Mouse (Mus musculus): ENCODE data around the gene Pias3.
A peak's percentile ranks its signal among the peaks of the same experiment; 100 is the strongest.
"Not testable (repeated sequence)": the region's sequence is repeated elsewhere in the genome, so short reads cannot be mapped to it uniquely, and the experiment has no call there.

Gene Pias3

GRCm38 (mm10) chr3:96696198-96696765 lies at the start of gene Pias3:
TSS of gene Pias3 (plus strand) at chr3:96696384.
- DNase-seq (ENCODE audit: low spot score in 2 of 2), result peak in 1 of 2 experiments; percentile 66

DNA sequence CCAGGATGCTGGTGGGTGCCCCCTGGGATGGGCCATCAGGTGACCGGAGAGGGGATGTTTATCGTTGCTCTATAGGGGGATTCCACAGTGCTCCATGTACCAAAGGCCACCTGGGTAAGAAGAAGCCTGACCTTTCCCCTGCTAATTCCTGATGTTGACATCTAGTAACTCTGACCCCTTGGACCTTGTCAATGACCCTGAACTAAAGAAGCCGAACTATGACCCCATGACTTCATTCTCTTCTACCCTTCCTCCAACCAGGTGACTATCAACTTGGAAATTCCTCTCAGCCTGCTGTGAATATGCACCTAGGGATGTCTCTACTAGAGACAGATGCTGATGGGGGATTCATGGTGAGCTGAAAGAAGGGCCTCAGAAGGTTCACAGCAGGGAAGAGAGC lies 48.8 kb upstream of the Pias3 start:
- DNase-seq (ENCODE audit: low spot score in 2 of 2), result no peak

DNA sequence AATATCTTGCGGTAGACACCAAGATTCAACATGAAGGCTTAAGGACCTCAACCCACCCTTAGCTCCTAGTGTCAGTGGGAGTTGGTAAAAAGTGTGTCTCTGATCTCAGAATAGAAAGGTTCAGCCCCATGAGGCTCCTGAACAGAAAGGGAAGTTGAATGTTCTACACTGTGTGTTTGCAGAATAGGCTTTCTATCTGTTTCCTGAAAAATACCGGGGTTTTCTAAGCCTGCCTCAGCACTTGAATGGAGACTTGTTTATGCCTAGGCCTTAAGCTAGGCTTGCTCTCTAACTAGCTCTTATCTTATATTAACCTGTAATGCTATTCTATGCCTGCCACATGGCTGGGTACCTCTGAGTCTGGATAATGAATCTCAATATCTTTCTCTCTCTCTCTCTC lies 35.3 kb upstream of the Pias3 start:
- DNase-seq (ENCODE audit: low spot score in 2 of 2), result no peak

- DNase-seq (ENCODE audit: low spot score in 2 of 2), result no peak
These were observed 33.4 kb upstream of the Pias3 start for GRCm38 (mm10) chr3:96662731-96663316.

- peak; percentile 64 to 81 for DNase-seq (ENCODE audit: low spot score in 2 of 2)
These were observed 32.5 kb upstream of the Pias3 start for GRCm38 (mm10) chr3:96663432-96664239.

DNA sequence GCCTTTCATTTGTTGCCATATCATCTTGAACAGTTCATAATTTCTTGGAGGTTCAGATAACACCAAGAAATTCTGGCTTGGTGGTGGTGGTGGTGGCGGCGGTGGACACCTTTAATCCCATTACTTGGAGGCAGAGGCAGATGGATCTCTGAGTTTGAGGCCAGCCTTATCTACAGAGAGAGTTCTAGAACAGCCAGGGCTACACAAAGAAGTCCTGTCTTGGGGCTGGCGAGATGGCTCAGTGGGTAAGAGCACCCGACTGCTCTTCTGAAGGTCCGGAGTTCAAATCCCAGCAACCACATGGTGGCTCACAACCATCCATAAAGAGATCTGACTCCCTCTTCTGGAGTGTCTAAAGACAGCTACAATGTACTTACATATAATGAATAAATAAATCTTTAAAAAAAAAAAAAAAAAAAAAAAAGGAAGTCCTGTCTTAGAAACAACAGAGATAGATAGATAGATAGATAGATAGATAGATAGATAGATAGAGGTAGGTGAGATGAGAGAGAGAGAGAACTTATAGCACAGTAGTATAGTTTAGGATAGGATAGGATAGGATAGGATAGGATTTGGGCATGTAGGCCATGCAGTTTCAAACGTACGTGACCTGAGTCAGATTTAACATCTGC lies 30.3 kb upstream of the Pias3 start:
- DNase-seq (ENCODE audit: low spot score in 2 of 2), result not testable (repeated sequence)

- DNase-seq (ENCODE audit: low spot score in 2 of 2), result no peak
These were observed 29.3 kb upstream of the Pias3 start for GRCm38 (mm10) chr3:96666916-96667315.

DNA sequence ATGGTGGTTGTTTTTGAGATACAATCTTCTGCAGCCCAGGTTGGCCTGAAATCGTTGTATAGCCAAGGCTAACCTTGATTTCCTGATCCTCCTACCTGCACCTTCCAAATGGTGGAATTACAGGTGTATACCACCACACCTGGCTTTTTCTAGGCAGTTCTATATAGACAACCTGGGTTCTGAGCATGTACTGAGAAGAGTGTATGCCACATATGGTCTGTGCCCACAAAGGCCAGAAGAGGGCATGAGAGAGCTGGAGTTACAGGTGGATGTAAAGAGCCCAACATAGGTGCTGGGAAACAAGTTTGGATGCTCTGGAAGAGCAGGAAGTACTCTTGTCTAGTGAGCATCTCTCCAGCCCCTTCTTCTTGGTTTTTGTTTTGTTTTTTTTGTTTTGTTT lies 28.9 kb upstream of the Pias3 start:
- DNase-seq (ENCODE audit: low spot score in 2 of 2), result no peak

GRCm38 (mm10) chr3:96668424-96669067 lies 27.6 kb upstream of the Pias3 start:
- no peak for DNase-seq (ENCODE audit: low spot score in 2 of 2)

DNA sequence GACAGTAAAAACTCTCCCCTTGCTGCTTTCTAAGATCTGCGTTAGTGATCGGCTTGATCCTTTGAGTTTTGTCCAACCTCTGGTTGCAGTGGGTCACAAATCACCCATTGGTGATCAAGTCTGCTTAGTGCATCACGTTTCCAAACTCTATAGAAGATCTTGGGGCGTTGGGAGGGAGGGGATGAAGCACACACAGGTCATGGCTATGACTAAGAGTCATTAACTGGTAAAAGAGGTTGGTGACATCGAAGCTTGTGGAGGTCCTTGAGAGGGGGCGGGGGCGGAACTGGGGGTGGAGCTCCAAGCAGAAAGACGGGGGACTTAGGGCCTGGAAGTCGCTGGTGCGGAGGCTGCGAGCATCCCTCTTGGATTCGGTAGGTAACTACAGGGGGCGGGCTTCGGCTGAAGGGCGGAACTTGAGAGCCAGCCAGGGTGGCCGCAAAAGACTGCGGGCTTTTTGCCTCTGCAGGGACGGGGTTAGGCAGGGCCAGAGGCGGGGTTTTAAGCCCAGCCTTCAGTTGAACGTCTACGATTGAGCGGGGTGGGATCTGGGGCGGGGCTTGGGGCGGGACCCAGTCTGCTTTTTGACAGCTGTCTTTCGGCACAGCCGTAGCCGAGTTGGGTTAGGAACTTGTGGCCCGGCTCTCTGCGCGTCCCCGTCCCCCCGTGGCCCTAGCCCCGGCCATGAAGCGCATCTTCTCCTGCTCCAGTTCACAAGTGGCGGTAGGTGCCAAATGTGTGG lies 26.3 kb upstream of the Pias3 start, which contains the start of gene Ankrd35:
Ankrd35 (plus strand) TSS at position 405 of the 742 bp plus-strand sequence.
- peak; percentile 44 to 57 for DNase-seq (ENCODE audit: low spot score in 2 of 2)

GRCm38 (mm10) chr3:96671519-96671918 lies 24.7 kb upstream of the Pias3 start:
- no peak for DNase-seq (ENCODE audit: low spot score in 2 of 2)

GRCm38 (mm10) chr3:96673514-96673913 lies 22.7 kb upstream of the Pias3 start:
- DNase-seq (ENCODE audit: low spot score in 2 of 2), result no peak

DNA sequence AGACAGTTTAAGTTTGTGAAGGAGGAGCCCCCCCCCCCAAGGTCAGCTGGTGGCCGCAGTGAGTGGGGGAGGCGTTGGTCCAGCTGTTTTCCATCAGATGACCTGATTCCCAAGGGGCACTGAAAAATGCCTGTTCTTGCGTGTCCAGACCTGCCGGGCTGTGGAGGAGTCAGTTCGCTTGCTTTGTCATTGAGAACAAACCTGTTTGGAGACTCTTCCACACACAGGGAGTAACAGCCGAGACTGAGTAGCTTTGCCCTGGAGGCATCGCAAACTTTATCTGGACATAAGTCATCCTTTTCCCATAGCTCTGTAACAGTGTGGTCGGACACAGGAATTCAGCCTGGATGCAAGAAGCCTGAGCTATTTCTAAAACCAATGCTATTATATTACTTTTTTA lies 21.7 kb upstream of the Pias3 start:
- DNase-seq (ENCODE audit: low spot score in 2 of 2), result no peak

- DNase-seq (ENCODE audit: low spot score in 2 of 2), result no peak
These were observed 21.0 kb upstream of the Pias3 start for GRCm38 (mm10) chr3:96675171-96675570.

DNA sequence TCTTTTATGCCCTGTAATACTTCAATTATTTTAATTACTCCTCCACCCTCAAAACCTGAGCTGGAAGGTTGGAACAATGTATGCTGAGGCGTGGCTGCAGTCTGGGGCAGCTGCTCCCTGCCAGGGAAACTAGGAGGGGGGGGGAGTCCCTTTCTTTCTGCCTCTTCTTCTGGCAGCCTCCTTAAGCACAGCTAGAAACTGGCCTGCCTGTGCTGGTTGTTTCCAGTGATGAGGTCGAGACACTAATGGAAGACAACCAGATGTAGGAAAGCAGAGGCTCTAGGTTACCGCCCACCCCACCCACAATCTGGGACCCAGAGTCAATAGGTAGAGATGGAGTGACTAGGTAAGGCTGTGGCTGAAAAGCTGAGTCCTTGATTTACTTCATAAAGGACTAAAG lies 20.5 kb upstream of the Pias3 start:
- no peak for DNase-seq (ENCODE audit: low spot score in 2 of 2)

GRCm38 (mm10) chr3:96678456-96678855 lies 17.7 kb upstream of the Pias3 start:
- no peak for DNase-seq (ENCODE audit: low spot score in 2 of 2)

GRCm38 (mm10) chr3:96679159-96679674 lies 17.0 kb upstream of the Pias3 start:
- no peak for DNase-seq (ENCODE audit: low spot score in 2 of 2)

DNA sequence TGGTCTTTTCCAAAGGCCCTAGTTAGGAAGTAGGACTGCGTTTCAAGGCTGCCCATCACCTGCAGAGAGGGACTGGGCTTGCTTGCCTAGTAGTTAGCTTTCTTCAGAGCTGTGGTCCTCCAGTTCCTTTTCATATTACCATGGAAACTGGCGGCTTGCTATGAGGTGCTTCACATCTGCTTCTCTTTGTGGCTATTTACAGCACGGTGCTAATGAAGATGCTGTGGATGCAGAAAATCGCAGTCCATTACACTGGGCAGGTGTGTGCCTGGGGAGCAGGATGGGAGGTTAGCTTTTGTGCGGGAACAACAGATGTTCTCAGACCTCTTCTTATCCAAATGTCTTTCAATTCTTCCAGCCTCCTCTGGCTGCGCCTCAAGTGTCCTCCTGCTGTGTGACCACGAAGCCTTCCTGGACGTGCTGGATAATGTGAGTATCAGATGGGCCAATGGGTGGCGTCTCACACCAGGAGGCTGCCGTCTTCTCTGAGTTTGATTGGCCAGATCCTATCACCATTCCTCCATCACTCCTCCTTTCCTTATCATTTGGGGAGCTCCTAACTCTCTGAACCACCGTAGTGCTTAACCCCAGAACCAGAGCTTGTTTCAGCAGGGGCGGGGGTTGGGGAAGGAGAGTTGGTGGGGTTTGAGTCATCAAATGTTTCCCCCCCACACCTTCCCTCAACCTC lies 15.8 kb upstream of the Pias3 start:
- DNase-seq (ENCODE audit: low spot score in 2 of 2), result no peak

DNA sequence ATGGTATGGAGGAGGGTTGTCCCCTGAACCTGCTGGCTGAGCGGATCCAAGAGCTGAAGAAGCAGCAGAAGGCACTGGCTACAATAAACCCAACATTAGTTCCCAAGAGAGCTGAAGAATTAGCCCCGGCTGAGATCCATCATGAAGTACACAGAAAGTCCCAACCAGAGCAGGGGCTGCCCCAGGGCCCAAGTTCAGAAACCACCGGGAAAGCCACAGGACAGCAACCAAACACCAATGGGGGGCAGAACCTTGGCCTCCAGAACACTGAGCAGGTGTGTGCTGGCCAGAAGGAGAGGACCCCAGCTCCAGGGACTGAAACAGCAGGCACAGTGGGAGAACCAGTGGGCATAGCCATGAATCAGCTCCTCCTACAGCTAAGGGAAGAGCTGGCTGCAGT lies 12.7 kb upstream of the Pias3 start:
- DNase-seq (ENCODE audit: low spot score in 2 of 2), result no peak

- DNase-seq (ENCODE audit: low spot score in 2 of 2), result no peak
These were observed 11.9 kb upstream of the Pias3 start for GRCm38 (mm10) chr3:96684151-96684821.
